Mouse (Mus musculus): ENCODE results near the gene Nipsnap3a. TPM values are rescaled to one million over a fixed set of nuclear protein-coding genes. Genes with fewer than 3 reads are reported as not detected.

Gene Nipsnap3a
- polyA plus RNA-seq (2012; rRNA removed): not detected in 2 replicates

- Histone ChIP-seq H3K27me3 (ENCODE audit: control insufficient read depth, insufficient read depth, low read length) (no peaks in the 10 kb centered on the region), H3K36me3 (ENCODE audit: control insufficient read depth, insufficient read depth, low read length) (no peaks in the 10 kb centered on the region), H3K27ac (ENCODE audit: control insufficient read depth, insufficient read depth, low read length) (no peak within 1 kb of the TSS), H3K4me3 (ENCODE audit: control insufficient read depth, insufficient read depth, low read length) (no peak within 1 kb of the TSS), H3K4me1 (replicated peaks; ENCODE audit: control insufficient read depth, insufficient read depth, low read length) (no peaks in the 10 kb centered on the region)
- TF ChIP-seq POLR2A (IDR thresholded peaks at IDR 0.05; ENCODE audit: control insufficient read depth, extremely low read depth, insufficient read depth, low read length, poor library complexity) (no peak), CTCF (IDR thresholded peaks at IDR 0.05; ENCODE audit: borderline replicate concordance, control insufficient read depth, extremely low read depth, insufficient read depth, low read length, poor library complexity) (no peak)
- WGBS: 68% methylated on average over 12 of the region's 12 CpGs
- peak; percentile 3 for DNase-seq
Measured at GRCm38 (mm10) chr4:52989248-52989647, at the start of gene Nipsnap3a. Gene Nipsnap3a (plus strand): TSS chr4:52989272.

GRCm38 (mm10) chr4:52946665-52947064, 42.4 kb upstream of the Nipsnap3a start:
- Histone ChIP-seq H3K4me3 (ENCODE audit: control insufficient read depth, insufficient read depth, low read length) (no peak overlapping the region), H3K36me3 (ENCODE audit: control insufficient read depth, insufficient read depth, low read length) (no peaks in the 10 kb centered on the region), H3K27ac (ENCODE audit: control insufficient read depth, insufficient read depth, low read length) (no peak overlapping the region), H3K27me3 (ENCODE audit: control insufficient read depth, insufficient read depth, low read length) (no peaks in the 10 kb centered on the region), H3K4me1 (replicated peaks; ENCODE audit: control insufficient read depth, insufficient read depth, low read length) (no peaks in the 10 kb centered on the region)
- DNase-seq: no peak
- TF ChIP-seq CTCF (IDR thresholded peaks at IDR 0.05; ENCODE audit: borderline replicate concordance, control insufficient read depth, extremely low read depth, insufficient read depth, low read length, poor library complexity): no peak
- TF ChIP-seq POLR2A (IDR thresholded peaks at IDR 0.05; ENCODE audit: control insufficient read depth, extremely low read depth, insufficient read depth, low read length, poor library complexity): no peak

- WGBS: 87% methylated on average over 2 of the region's 2 CpGs
- no peak overlapping the region for H3K27ac ChIP-seq (ENCODE audit: control insufficient read depth, insufficient read depth, low read length)
- no peak for DNase-seq
Measured at GRCm38 (mm10) chr4:52949005-52949404, 40.1 kb upstream of the Nipsnap3a start.

GRCm38 (mm10) chr4:52958693-52959092, 30.4 kb upstream of the Nipsnap3a start:
- no peaks in the 10 kb centered on the region for H3K27me3 ChIP-seq (ENCODE audit: control insufficient read depth, insufficient read depth, low read length)
- peak; percentile 3 for DNase-seq
- WGBS: 38% methylated on average over 4 of the region's 4 CpGs
- no peak overlapping the region for H3K4me3 ChIP-seq (ENCODE audit: control insufficient read depth, insufficient read depth, low read length)
- H3K27ac ChIP-seq (ENCODE audit: control insufficient read depth, insufficient read depth, low read length): no peak overlapping the region
- H3K36me3 ChIP-seq (ENCODE audit: control insufficient read depth, insufficient read depth, low read length): no peaks in the 10 kb centered on the region
- H3K4me1 ChIP-seq (replicated peaks; ENCODE audit: control insufficient read depth, insufficient read depth, low read length): no peaks in the 10 kb centered on the region
- no peak for TF ChIP-seq POLR2A (IDR thresholded peaks at IDR 0.05; ENCODE audit: control insufficient read depth, extremely low read depth, insufficient read depth, low read length, poor library complexity)
- TF ChIP-seq CTCF (IDR thresholded peaks at IDR 0.05; ENCODE audit: borderline replicate concordance, control insufficient read depth, extremely low read depth, insufficient read depth, low read length, poor library complexity): no peak

More at GRCm38 (mm10) chr4:52949005-52949404, 40.1 kb upstream of the Nipsnap3a start:
- Histone ChIP-seq H3K27me3 (ENCODE audit: control insufficient read depth, insufficient read depth, low read length) (no peaks in the 10 kb centered on the region), H3K4me3 (ENCODE audit: control insufficient read depth, insufficient read depth, low read length) (no peak overlapping the region), H3K4me1 (replicated peaks; ENCODE audit: control insufficient read depth, insufficient read depth, low read length) (no peaks in the 10 kb centered on the region), H3K36me3 (ENCODE audit: control insufficient read depth, insufficient read depth, low read length) (no peaks in the 10 kb centered on the region)
- TF ChIP-seq CTCF (IDR thresholded peaks at IDR 0.05; ENCODE audit: borderline replicate concordance, control insufficient read depth, extremely low read depth, insufficient read depth, low read length, poor library complexity) (no peak), POLR2A (IDR thresholded peaks at IDR 0.05; ENCODE audit: control insufficient read depth, extremely low read depth, insufficient read depth, low read length, poor library complexity) (no peak)

- H3K4me1 ChIP-seq (replicated peaks; ENCODE audit: control insufficient read depth, insufficient read depth, low read length): no peaks in the 10 kb centered on the region
- H3K4me3 ChIP-seq (ENCODE audit: control insufficient read depth, insufficient read depth, low read length): no peak within 1 kb of the TSS
- no peak for DNase-seq
- no peaks in the 10 kb centered on the region for H3K27me3 ChIP-seq (ENCODE audit: control insufficient read depth, insufficient read depth, low read length)
- no peak within 1 kb of the TSS for H3K27ac ChIP-seq (ENCODE audit: control insufficient read depth, insufficient read depth, low read length)
- no peaks in the 10 kb centered on the region for H3K36me3 ChIP-seq (ENCODE audit: control insufficient read depth, insufficient read depth, low read length)
- TF ChIP-seq CTCF (IDR thresholded peaks at IDR 0.05; ENCODE audit: borderline replicate concordance, control insufficient read depth, extremely low read depth, insufficient read depth, low read length, poor library complexity) (no peak), POLR2A (IDR thresholded peaks at IDR 0.05; ENCODE audit: control insufficient read depth, extremely low read depth, insufficient read depth, low read length, poor library complexity) (no peak)
Measured at GRCm38 (mm10) chr4:52964247-52964646, 24.8 kb upstream of the Nipsnap3a start, which contains the start of gene Olfr270. Gene Olfr270 (plus strand): TSS chr4:52964547.

- WGBS: 78% methylated on average over 2 of the region's 2 CpGs
- DNase-seq: no peak
Measured at GRCm38 (mm10) chr4:52985216-52985615, 3.9 kb upstream of the Nipsnap3a start.

GRCm38 (mm10) chr4:52986266-52986665, 2.8 kb upstream of the Nipsnap3a start:
- Histone ChIP-seq H3K27ac (ENCODE audit: control insufficient read depth, insufficient read depth, low read length) (no peak overlapping the region), H3K36me3 (ENCODE audit: control insufficient read depth, insufficient read depth, low read length) (no peaks in the 10 kb centered on the region), H3K4me3 (ENCODE audit: control insufficient read depth, insufficient read depth, low read length) (no peak overlapping the region), H3K4me1 (replicated peaks; ENCODE audit: control insufficient read depth, insufficient read depth, low read length) (no peaks in the 10 kb centered on the region), H3K27me3 (ENCODE audit: control insufficient read depth, insufficient read depth, low read length) (no peaks in the 10 kb centered on the region)
- TF ChIP-seq CTCF (IDR thresholded peaks at IDR 0.05; ENCODE audit: borderline replicate concordance, control insufficient read depth, extremely low read depth, insufficient read depth, low read length, poor library complexity): no peak
- TF ChIP-seq POLR2A (IDR thresholded peaks at IDR 0.05; ENCODE audit: control insufficient read depth, extremely low read depth, insufficient read depth, low read length, poor library complexity): no peak
- no peak for DNase-seq
- WGBS: 96% methylated on average over 2 of the region's 2 CpGs

More at GRCm38 (mm10) chr4:52985216-52985615, 3.9 kb upstream of the Nipsnap3a start:
- no peak overlapping the region for H3K27ac ChIP-seq (ENCODE audit: control insufficient read depth, insufficient read depth, low read length)
- H3K27me3 ChIP-seq (ENCODE audit: control insufficient read depth, insufficient read depth, low read length): no peaks in the 10 kb centered on the region
- TF ChIP-seq POLR2A (IDR thresholded peaks at IDR 0.05; ENCODE audit: control insufficient read depth, extremely low read depth, insufficient read depth, low read length, poor library complexity) (no peak), CTCF (IDR thresholded peaks at IDR 0.05; ENCODE audit: borderline replicate concordance, control insufficient read depth, extremely low read depth, insufficient read depth, low read length, poor library complexity) (no peak)
- no peaks in the 10 kb centered on the region for H3K36me3 ChIP-seq (ENCODE audit: control insufficient read depth, insufficient read depth, low read length)
- H3K4me1 ChIP-seq (replicated peaks; ENCODE audit: control insufficient read depth, insufficient read depth, low read length): no peaks in the 10 kb centered on the region
- no peak overlapping the region for H3K4me3 ChIP-seq (ENCODE audit: control insufficient read depth, insufficient read depth, low read length)

Measured in thymus, adult 2 months (tissue).